Mouse (Mus musculus) CH12.LX (cell line): ENCODE results near the gene Wdr37. TPM values are rescaled to one million over a fixed set of nuclear protein-coding genes. Genes with fewer than 3 reads are reported as not detected.

Source experiments
- DNase-seq: peaks from one replicate; pipeline ENCODE4 v3.0.0-alpha.2; 2013; ENCODE audit errors: extremely low read depth
- H3K27ac ChIP-seq: 2 replicates; pipeline ENCODE4 v1.5.1; 2012; ENCODE audit warnings: low read depth, mild to moderate bottlenecking, control low read depth, moderate library complexity; ENCODE audit not compliant: insufficient read depth
- H3K27me3 ChIP-seq: replicated peaks from 2 replicates; pipeline ENCODE3; 2012; ENCODE audit warnings: inconsistent platforms
- H3K36me3 ChIP-seq, 2 experiments: replicated peaks in 1 of 2; 2 replicates each; pipeline versions ENCODE3 to v1.6.1; 2012; ENCODE audit warnings: inconsistent platforms in 1 of 2, low read length in 1 of 2, mild to moderate bottlenecking in 1 of 2, mixed read lengths in 1 of 2, moderate library complexity in 1 of 2; ENCODE audit not compliant: control insufficient read depth in 1 of 2, insufficient read depth in 1 of 2
- H3K4me1 ChIP-seq, 2 experiments: 2 replicates each; pipeline ENCODE4 v1.6.1; 2012; ENCODE audit warnings: inconsistent platforms in 1 of 2, moderate library complexity in 1 of 2; ENCODE audit not compliant: insufficient read depth in 2 of 2, control insufficient read depth in 1 of 2
- H3K4me2 ChIP-seq: 2 replicates; pipeline ENCODE4 v1.6.1; 2012; ENCODE audit warnings: low read depth, mild to moderate bottlenecking, control low read depth; ENCODE audit not compliant: poor library complexity, insufficient read depth, severe bottlenecking
- H3K4me3 ChIP-seq, 3 experiments: fragments of 150-350 bp in 1 of 3; sonication (generic) in 1 of 3; replicated peaks in 1 of 3; 2 replicates each; pipeline versions ENCODE3 to v1.5.1; 2011 to 2012; ENCODE audit warnings: low read depth in 2 of 3, low read length in 2 of 3, mild to moderate bottlenecking in 2 of 3, moderate library complexity in 2 of 3, control low read depth in 1 of 3, improper control_type of control experiment in 1 of 3, inconsistent platforms in 1 of 3, mixed read lengths in 1 of 3; ENCODE audit not compliant: poor library complexity in 1 of 3
- H3K79me2 ChIP-seq: replicated peaks from 2 replicates; pipeline ENCODE4 v1.6.1; 2012; ENCODE audit warnings: mild to moderate bottlenecking, moderate library complexity; ENCODE audit not compliant: control insufficient read depth, poor library complexity, insufficient read depth, severe bottlenecking; ENCODE audit errors: extremely low read depth
- H3K9ac ChIP-seq: 2 replicates; pipeline ENCODE4 v1.6.1; 2012; ENCODE audit warnings: low read depth, mild to moderate bottlenecking, control low read depth, moderate library complexity; ENCODE audit not compliant: insufficient read depth
- H3K9me3 ChIP-seq: replicated peaks from 2 replicates; pipeline ENCODE3; 2012; ENCODE audit warnings: low read length, inconsistent platforms, mixed read lengths
- BHLHE40 ChIP-seq: IDR thresholded peaks from 2 replicates; pipeline ENCODE4 v1.6.1; 2011; ENCODE audit warnings: mild to moderate bottlenecking, low read depth, low read length, improper control_type of control experiment
- CHD1 ChIP-seq: IDR thresholded peaks from 2 replicates; pipeline ENCODE4 v1.6.1; 2012; ENCODE audit warnings: low read depth, low read length, improper control_type of control experiment, inconsistent platforms
- CTCF ChIP-seq, 2 experiments: IDR thresholded peaks in 1 of 2; conservative IDR thresholded peaks in 1 of 2; 2 replicates each; pipeline ENCODE4 v1.5.1; 2011 to 2012; ENCODE audit warnings: low read depth in 2 of 2, low read length in 2 of 2, improper control_type of control experiment in 1 of 2, inconsistent platforms in 1 of 2, mild to moderate bottlenecking in 1 of 2, moderate library complexity in 1 of 2
- E2F4 ChIP-seq: IDR thresholded peaks from 2 replicates; pipeline ENCODE4 v1.6.1; 2011; ENCODE audit warnings: low read depth, low read length, improper control_type of control experiment; ENCODE audit not compliant: insufficient replicate concordance
- EP300 ChIP-seq: IDR thresholded peaks from 2 replicates; pipeline ENCODE4 v1.6.1; 2011; ENCODE audit warnings: low read length, improper control_type of control experiment
- ETS1 ChIP-seq: conservative IDR thresholded peaks from 2 replicates; pipeline ENCODE4 v1.6.1; 2012; ENCODE audit warnings: low read depth, mild to moderate bottlenecking, inconsistent platforms, low read length, improper control_type of control experiment, moderate library complexity
- HCFC1 ChIP-seq: IDR thresholded peaks from 2 replicates; pipeline ENCODE4 v1.6.1; 2012; ENCODE audit warnings: low read depth, mild to moderate bottlenecking, inconsistent platforms, low read length, improper control_type of control experiment
- IRF4 ChIP-seq: IDR thresholded peaks from 2 replicates; pipeline ENCODE4 v1.6.1; 2014; ENCODE audit warnings: low read depth, mild to moderate bottlenecking, inconsistent platforms, low read length, improper control_type of control experiment
- JUN ChIP-seq: IDR thresholded peaks from 2 replicates; pipeline ENCODE4 v1.6.1; 2011; ENCODE audit warnings: low read depth, mild to moderate bottlenecking, low read length, improper control_type of control experiment, moderate library complexity; ENCODE audit not compliant: insufficient read depth
- MAFK ChIP-seq: IDR thresholded peaks from 2 replicates; pipeline ENCODE4 v1.6.1; 2011; ENCODE audit warnings: low read length, improper control_type of control experiment; ENCODE audit not compliant: insufficient replicate concordance
- MAX ChIP-seq: IDR thresholded peaks from 2 replicates; pipeline ENCODE4 v1.6.1; 2011; ENCODE audit warnings: low read length, improper control_type of control experiment
- MEF2A ChIP-seq: IDR thresholded peaks from 2 replicates; pipeline ENCODE4 v1.6.1; 2014; ENCODE audit warnings: low read depth, mild to moderate bottlenecking, inconsistent platforms, low read length, improper control_type of control experiment, borderline replicate concordance
- MXI1 ChIP-seq: IDR thresholded peaks from 2 replicates; pipeline ENCODE4 v1.6.1; 2011; ENCODE audit warnings: mild to moderate bottlenecking, low read depth, low read length, improper control_type of control experiment
- MYC ChIP-seq: IDR thresholded peaks from 2 replicates; pipeline ENCODE4 v1.6.1; 2011; ENCODE audit warnings: low read depth, mild to moderate bottlenecking, improper control_type of control experiment, low read length
- POLR2A ChIP-seq: IDR thresholded peaks from 2 replicates; pipeline ENCODE4 v1.6.1; 2011; ENCODE audit warnings: low read depth, mild to moderate bottlenecking, improper control_type of control experiment, low read length
- SMC3 ChIP-seq: IDR thresholded peaks from 2 replicates; pipeline ENCODE4 v1.6.1; 2011; ENCODE audit warnings: low read depth, low read length, improper control_type of control experiment
- TCF12 ChIP-seq: IDR thresholded peaks from 2 replicates; pipeline ENCODE4 v1.6.1; 2014; ENCODE audit warnings: low read depth, mild to moderate bottlenecking, inconsistent platforms, low read length, improper control_type of control experiment
- USF1 ChIP-seq: IDR thresholded peaks from 2 replicates; pipeline ENCODE4 v1.6.1; 2014; ENCODE audit warnings: low read depth, mild to moderate bottlenecking, inconsistent platforms, low read length, improper control_type of control experiment
- ZC3H11A ChIP-seq: IDR thresholded peaks from 2 replicates; pipeline ENCODE4 v1.6.1; 2012; ENCODE audit warnings: low read depth, mild to moderate bottlenecking, inconsistent platforms, low read length, improper control_type of control experiment
- ZKSCAN1 ChIP-seq: IDR thresholded peaks from 2 replicates; pipeline ENCODE4 v1.6.1; 2012; ENCODE audit warnings: low read depth, inconsistent platforms, low read length, improper control_type of control experiment, borderline replicate concordance
- dilution Hi-C: fragments of 300-500 bp; cut with MboI; formaldehyde crosslinking; loops from 2 replicates; pipeline ENCODE4 v1.14.3; 2020; ENCODE audit warnings: low sequenced_read_pairs; ENCODE audit not compliant: extremely low pct_unique_long_range_greater_than_20kb, extremely low pct_ligation_motif_present
- in situ Hi-C: fragments of 300-500 bp; cut with MboI; formaldehyde crosslinking; loops from 3 replicates; pipeline ENCODE4 v1.14.3; 2019; ENCODE audit warnings: low sequenced_read_pairs, low pct_ligation_motif_present, low pct_unique_long_range_greater_than_20kb, mixed read lengths
- polyA plus RNA-seq: library from polyadenylated mRNA; unstranded; fragments of >175 nt; gene quantifications from 2 replicates; pipeline ENCODE4 v1.2.1, GENCODE M21; 2012; ENCODE audit warnings: low read depth; ENCODE audit not compliant: insufficient read length
- total RNA-seq, 2 experiments: library from RNA; depleted of rRNA; stranded (reverse); fragments of 300-350 nt in 1 of 2; fragments of >200 nt in 1 of 2; gene quantifications; 2 replicates each; pipeline ENCODE4 v1.2.3; 2012 to 2014

The Wdr37 gene
- total and polyA plus RNA-seq, 3 experiments, result 11.8 to 24.2 (median 13.4) TPM

- peak overlapping the region; percentile 15; the same call in 1 of the 2 replicates for H3K4me2 ChIP-seq
- dilution Hi-C loops, result no loop called here
- in situ Hi-C loops, result no loop called here
- H3K9me3 ChIP-seq, result no peaks in the 10 kb centered on the region
- no peak for DNase-seq
- peak overlapping the region in 1 of 3 experiments; percentile 18 for H3K4me3 ChIP-seq
- TF ChIP-seq MYC (peak; percentile 83), ZKSCAN1 (no peak), MAFK (no peak), BHLHE40 (peak; percentile 38), CHD1 (peak; percentile 46; the same call in 1 of the 2 replicates), HCFC1 (no peak), POLR2A (peak; percentile 37), USF1 (no peak), SMC3 (no peak), MXI1 (peak; percentile 54; the same call in 1 of the 2 replicates), IRF4 (0 out of 2 replicates have a peak, but pooled peaks have one; percentile 58), MAX (peak; percentile 87), ZC3H11A (no peak), MEF2A (no peak)
- peaks cover 9 to 29% of the 10 kb centered on the region in 2 experiments for H3K4me1 ChIP-seq
- H3K27ac ChIP-seq, result peak overlapping the region; percentile 42; the same call in 1 of the 2 replicates
- peaks cover 11% of the 10 kb centered on the region for H3K79me2 ChIP-seq
- H3K36me3 ChIP-seq, result peaks cover 22 to 70% of the 10 kb centered on the region in 2 experiments
- H3K9ac ChIP-seq, result no peak overlapping the region
- no peaks in the 10 kb centered on the region for H3K27me3 ChIP-seq
These were observed 16.9 kb downstream of the Wdr37 start for GRCm38 (mm10) chr13:8854769-8855168.

GRCm38 (mm10) chr13:8853424-8853823, 18.3 kb downstream of the Wdr37 start:
- Histone ChIP-seq H3K4me2 (no peak overlapping the region), H3K9me3 (no peaks in the 10 kb centered on the region), H3K27ac (peak overlapping the region; percentile 32), H3K79me2 (peaks cover 6% of the 10 kb centered on the region), H3K27me3 (no peaks in the 10 kb centered on the region), H3K36me3 (peaks cover 24 to 70% of the 10 kb centered on the region in 2 experiments), H3K4me1 (peaks cover 9 to 29% of the 10 kb centered on the region in 2 experiments), H3K4me3 (no peak overlapping the region), H3K9ac (no peak overlapping the region)
- dilution Hi-C loops (no loop called here), in situ Hi-C loops (no loop called here)
- peak; percentile 60 for DNase-seq
- TF ChIP-seq TCF12, result 0 out of 2 replicates have a peak, but pooled peaks have one; percentile 31
- TF ChIP-seq MXI1, result no peak
- TF ChIP-seq ZKSCAN1, result no peak
- TF ChIP-seq IRF4, result peak; percentile 63
- TF ChIP-seq EP300, result peak; percentile 89
- peak; percentile 54 for TF ChIP-seq BHLHE40
- no peak for TF ChIP-seq E2F4
- TF ChIP-seq CTCF (conservative IDR thresholded peaks at IDR 0.05 in 1 of 2, IDR thresholded peaks at IDR 0.05 in 1 of 2; ENCODE audit: low read depth in 2 of 2, low read length in 2 of 2), result no peak
- peak; percentile 37; the same call in 1 of the 2 replicates for TF ChIP-seq MYC
- TF ChIP-seq JUN, result peak; percentile 19; the same call in 1 of the 2 replicates
- TF ChIP-seq ETS1, result no peak
- TF ChIP-seq MAX, result no peak
- TF ChIP-seq USF1, result peak; percentile 34
